Mouse (Mus musculus) embryo, embryonic 11 days (tissue): Measurements from ENCODE around the gene Myh2.

Experiments used
- DNase-seq: peaks from one replicate; pipeline ENCODE4 v3.0.0-alpha.2; 2015

Myh2 gene

DNA sequence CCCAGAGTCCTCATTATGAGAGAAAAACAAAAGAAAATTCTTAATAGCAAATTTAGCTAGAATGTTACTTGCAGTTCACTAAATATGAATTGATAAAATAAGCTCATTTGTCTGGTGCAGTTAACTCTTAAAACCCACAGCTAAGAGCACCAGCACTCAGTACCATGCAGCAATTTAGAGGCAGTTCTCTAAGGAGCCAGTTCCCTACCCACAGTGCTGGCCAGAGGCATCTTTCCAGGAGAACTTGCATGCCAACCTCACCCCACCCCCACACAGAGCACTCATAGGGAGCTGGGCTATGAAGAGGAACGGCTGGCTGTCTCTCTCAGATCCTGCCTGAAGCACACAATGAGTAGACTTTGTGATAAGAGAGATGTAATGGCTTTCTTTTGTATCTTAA is 17.7 kb upstream of the Myh2 start:
- peak; percentile 14 for DNase-seq

DNA sequence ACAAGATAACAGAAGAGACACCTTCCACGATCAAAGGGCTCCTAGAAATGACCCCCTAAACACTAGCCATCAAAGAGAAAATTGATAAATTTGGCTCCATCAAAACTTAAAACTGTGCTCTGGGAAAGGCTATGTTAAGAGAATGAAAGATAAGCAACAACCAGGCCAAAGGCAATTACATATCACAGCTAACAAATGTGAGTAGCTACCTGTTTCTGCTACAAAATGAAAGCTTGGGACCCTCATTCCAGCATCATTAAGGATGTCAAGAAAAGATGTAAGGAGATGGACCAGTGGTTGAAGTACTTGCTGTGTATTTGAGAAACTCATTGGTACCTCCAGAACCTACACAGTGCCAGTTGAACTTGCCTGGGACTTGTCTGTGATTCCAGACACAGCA is 17.0 kb upstream of the Myh2 start:
- DNase-seq = no peak

DNA sequence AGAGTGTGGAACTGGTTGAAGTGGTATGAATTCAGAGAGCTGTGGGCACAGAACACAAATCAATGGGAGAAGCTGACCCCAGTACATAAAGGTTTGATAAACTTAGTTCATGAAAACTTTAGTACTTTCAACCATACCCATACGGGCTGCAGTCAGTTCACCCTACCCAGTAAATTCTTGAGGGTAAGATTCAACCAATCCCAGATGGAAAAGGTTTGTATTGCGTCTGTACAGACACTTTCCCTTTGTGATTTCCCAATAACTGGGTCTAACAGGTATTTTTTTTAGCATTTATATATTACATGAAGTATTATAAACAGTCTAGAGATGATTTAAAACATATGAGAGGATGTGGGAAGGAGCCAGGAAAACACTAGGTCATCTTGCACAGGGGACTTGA is 15.2 kb upstream of the Myh2 start:
- DNase-seq = no peak

DNA sequence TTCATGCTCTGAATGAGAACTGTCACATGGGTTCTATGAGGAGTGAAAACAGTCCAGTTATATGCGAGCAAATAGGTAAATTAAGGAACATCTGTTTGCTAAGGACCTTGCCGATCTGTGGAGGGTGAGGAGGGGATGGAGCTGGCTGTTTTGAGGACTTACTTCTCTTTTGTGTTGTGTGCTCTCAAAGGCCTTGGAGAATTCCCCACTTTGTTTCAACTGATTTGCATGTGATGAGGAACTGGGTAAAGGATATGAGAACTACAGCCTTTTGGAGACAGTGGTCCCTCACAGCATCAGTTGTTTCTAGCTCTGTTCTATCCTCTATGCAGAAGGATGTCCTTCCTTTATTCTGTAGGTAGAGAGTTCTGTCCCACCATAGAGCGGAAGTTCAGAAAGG is 10.7 kb upstream of the Myh2 start:
- no peak for DNase-seq

DNA sequence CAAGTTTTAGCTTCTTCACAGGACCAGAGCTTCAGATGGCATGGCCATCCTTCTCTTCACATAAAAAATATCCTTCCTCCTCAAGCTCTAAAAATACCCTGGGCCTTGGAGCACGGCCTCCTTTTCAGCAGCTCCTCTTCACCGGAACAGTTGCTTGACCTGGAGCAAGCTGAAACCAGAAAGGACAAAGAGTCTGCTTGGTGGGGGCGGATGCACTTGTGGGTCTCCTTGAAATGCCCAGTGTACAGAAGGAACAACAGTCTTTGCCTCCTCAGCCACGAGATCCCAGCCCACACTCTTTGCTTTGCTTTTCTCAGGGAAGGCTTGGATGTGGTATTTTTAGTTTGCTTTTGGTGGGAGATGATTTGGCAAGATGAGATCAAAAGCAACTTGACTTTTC is 7.1 kb upstream of the Myh2 start:
- DNase-seq = no peak

DNA sequence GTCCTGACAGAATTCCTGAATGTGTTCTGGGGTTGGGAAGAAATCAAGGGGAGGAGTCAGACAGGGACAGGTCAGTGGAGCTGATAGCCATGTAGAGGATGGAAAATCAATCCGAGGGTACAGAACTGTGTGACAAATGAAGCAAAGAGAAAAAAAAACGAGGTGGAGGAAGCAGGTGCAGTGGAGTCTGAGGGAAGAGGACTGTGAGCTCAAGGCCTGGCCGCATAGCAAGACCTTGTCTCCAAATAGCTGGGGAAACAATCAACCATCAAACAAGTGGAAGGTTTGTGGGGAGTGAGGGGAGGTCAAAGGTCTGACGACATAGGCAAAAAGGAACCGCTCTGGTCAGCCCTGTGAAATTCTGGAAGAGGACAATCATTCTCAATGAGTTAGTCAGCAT is 6.0 kb upstream of the Myh2 start:
- DNase-seq = no peak

DNA sequence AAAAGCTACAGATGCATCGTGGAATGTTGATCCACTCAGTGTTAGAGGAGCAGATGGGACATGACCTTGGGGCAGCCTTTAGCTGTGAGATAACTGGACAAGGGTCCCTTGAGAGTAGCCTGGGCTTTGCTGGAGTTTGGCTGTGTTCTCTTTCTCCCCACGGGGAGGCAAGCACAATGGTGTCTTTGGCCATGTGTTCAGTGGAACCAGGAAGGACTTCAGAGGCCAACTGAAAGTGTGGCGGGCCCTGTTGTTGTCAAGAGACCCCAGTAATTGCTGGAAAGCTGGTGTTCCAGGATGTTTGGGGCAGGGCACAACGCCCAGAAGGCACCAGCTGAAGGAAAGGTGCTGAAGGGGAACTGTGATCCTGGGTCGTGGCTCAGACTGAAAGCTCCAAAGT is 1.5 kb upstream of the Myh2 start:
- DNase-seq = peak; percentile 6

DNA sequence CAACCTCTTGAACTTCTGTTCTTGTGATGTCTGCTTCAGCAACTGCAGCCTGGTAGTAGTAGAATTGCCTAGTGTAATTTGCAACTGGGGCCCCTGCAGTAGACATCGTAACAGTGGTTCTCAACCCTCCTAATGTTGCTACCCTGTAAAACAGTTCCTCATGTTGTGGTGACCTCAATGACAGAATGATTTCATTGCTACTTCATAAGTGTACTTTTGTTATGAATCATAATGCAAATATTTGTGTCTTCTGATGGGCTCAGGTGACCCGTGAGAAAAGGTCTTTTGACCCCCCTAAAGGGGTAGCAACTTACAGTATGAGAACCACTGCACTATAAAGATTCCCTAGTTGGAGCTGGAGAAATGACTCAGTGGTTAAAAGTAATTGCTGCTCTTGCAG is 1.6 kb downstream of the Myh2 start:
- no peak for DNase-seq

DNA sequence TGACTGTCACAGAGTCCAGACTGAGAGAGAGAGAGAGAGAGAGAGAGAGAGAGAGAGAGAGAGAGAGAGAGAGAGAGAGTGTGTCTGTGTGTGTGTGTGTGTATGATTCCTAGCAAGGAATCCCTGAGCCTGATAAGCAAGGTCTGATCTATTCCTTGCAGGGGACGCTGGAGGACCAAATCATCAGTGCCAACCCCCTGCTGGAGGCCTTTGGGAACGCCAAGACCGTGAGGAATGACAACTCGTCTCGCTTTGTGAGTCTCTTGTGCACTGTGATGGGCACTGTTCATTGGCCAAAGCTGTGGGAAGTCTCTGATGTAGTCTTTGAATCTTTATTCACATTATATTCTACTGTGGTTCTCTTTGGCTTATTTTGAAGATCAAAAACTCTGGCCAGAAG is 5.5 kb downstream of the Myh2 start:
- DNase-seq = no peak

DNA sequence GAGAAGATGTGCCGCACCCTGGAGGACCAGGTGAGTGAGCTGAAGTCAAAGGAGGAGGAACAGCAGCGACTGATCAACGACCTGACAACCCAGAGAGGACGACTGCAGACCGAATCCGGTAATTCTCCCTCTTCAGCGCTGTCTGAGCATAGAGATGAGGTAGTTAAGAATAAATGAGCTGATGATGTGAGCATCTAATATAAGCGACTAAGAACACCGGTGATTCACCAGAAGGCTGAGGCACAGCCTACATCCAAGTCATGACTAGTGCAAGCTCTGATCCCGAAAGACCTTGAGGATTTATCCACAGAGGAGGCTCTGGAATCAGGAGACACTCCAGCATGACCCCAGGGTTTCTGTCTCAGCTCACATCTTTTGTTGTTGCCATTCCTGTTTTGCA is 19.5 kb downstream of the Myh2 start:
- no peak for DNase-seq

DNA sequence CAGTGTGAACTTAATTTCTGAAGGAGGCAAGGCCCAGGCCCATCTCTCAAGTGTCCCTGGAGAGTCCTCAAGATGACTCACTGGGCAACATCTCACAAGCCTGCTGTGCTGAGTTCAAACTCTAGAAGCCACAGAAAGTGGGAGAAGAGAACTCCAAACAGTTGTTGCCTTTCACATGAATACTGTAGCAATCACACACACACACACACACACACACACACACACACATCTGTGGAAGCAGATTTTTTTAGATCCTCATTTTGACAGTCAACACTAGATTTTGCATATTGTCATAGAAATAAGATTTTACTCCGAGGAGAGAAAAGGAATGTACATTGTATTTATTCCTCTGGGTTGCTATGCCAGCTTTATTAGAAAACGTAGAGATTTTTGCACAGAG is 20.0 kb downstream of the Myh2 start:
- DNase-seq = no peak

DNA sequence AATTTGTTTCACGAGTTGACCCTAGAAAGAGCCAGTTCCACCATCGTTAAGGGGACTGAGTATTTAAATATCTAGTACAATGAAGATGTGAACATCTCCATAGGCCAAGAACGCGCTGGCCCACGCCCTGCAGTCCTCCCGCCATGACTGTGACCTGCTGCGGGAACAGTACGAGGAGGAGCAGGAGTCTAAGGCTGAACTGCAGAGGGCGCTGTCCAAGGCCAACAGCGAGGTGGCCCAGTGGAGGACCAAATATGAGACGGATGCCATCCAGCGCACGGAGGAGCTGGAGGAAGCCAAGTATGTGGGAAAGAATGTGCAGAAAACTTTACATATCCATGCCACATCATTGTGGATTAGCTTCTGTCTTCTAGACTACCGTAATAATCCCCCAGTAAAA is 20.7 kb downstream of the Myh2 start:
- DNase-seq = no peak

DNA sequence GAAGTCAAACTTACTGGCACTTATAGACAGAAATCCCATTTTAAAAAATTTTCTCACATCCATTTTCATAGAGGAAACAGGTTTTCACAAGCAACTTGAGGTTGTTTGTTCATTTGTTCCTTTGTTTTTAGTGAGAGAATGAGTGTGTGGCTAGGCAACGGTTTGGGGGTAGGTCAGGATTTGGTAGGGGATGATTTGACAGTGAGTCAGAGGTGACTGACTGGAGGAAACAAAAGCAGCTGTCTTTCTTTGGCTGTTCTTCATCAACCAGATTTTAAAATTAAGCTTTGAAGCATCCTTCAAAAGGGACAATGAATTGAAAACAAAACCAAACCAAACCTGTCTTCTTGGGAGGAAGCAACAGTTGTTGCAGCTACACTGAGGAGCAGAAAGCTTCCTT is 28.5 kb downstream of the Myh2 start:
- DNase-seq = no peak

DNA sequence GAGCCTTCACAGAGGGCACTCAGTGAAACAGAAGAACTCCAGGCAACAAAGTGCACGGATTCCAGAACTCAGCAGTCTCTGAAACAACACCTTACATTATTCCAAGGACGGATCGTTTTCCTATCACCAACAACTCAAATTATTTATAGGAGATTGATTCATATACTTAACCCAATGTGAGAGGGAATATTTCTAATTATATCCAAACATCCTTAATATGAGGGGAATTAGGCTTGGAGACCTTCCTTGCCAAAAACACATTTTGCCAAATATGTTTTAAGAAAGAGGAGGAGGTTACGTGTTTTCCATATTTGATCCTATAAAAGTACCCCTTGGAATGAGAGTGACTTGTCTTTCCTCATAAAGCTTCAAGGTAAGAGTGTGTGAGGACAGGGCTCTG is 28.9 kb downstream of the Myh2 start, which contains the start of gene Myh1:
Gene Myh1, plus strand, starts transcription at position 301 of the 400 bp plus-strand sequence.
- no peak for DNase-seq

DNA sequence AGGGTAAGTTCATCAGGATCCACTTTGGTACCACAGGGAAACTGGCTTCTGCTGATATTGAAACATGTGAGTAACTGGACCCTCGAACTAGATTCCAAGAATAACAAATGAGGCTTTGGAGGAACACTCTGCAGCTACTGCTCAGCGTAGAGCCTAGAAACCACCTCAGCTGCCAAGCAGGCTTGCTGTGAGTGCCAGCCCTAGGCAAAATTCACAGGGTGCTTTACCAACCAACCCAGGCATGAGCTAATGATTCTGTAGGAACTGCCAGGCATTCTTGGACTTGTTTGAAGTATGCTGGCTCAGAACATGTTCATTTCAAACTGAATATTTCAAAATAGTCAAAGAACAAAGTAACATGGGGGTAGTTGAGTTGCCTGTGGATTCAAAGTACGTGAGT is 33.9 kb downstream of the Myh2 start:
- no peak for DNase-seq

DNA sequence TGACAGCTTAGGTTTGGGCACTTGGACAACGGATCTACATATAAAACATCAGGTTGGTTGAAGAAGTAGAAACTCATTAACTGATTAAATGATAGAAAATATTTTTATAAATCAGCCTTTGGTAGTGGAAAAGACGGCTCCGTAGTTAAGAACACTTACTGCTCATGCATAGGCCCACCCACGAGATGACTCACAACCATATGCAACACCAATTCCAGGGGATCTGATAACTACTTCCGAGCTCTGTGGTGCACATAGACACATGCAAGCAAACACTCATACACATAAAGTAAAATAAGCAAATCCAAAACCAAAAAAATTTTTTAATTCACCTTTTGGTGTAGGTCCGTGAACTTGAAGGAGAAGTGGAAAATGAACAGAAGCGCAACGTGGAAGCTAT is 51.0 kb downstream of the Myh2 start:
- DNase-seq = no peak

DNA sequence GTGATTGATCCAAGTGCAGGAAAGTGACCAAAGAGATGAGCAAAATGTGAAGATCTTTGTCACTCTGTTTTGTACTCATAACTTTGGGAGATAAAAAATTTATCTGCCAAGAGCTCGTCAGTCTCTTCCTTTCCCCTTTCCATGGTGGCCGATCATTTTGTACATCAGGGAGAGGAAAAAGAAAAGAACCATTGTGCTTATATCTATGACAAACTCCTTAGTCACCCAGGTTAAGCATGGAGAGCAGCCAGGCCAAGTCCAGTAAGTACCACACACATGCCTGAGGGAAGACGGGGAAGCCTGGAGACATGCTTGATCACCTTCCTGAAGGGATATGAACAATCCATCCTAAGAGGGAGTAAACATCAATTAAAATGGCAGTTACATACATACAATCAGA is 53.6 kb downstream of the Myh2 start:
- DNase-seq = no peak

DNA sequence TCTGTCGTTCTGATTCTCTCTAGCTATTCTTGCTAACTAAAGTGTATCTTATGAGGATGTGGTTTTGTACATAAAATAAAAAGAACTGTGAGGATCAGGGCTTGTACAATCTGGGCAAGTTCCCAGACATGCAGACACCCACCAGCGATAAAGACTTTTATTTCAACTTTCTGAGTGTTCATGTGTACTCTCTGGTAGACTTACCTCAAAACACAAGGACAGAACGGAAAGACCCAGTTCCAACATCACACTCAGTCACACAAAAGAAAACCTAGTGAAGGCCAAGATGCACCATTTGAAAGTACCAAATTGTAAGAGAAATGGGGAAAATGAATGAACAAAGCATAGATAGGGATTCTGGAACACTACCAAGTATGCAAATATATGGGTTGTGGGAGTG is 57.9 kb downstream of the Myh2 start:
- no peak for DNase-seq

DNA sequence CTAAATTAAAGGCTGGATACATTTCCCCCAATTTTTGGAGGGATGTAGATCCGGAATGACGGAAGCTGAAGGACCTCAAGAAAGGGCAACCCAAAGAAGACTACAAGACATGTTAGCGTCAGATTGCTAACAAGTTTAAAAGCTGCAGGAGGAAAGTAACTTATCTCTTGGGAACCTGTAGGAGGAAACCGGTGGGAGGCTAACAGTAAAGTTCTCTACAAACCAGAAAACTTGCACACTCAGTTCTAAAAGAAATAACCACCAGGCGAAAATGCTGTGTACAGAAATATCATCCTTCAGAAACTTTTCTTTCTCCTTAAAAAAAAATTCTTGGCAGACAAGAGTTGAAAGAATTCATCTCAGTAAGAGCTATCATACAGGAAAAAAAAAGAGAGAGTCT is 58.3 kb downstream of the Myh2 start:
- DNase-seq = no peak

DNA sequence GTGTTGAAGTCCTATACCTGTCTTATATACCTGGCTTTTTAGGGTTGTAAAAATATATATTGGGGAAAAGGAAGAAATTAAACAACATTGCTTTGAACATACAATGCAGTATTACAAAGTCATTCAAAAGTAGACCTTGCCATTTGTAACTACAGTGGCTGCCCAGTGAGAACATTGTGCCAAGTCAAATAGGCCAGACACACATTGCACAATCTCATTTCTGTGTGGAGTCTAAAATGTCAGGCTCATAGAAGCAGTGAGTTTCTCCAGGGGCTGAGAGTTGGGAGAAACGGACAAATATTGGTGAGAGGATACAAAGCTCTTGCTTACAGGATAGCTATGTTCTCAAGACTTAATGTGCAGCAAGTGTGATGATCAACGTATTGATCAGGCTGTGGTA is 59.1 kb downstream of the Myh2 start:
- DNase-seq = no peak

DNA sequence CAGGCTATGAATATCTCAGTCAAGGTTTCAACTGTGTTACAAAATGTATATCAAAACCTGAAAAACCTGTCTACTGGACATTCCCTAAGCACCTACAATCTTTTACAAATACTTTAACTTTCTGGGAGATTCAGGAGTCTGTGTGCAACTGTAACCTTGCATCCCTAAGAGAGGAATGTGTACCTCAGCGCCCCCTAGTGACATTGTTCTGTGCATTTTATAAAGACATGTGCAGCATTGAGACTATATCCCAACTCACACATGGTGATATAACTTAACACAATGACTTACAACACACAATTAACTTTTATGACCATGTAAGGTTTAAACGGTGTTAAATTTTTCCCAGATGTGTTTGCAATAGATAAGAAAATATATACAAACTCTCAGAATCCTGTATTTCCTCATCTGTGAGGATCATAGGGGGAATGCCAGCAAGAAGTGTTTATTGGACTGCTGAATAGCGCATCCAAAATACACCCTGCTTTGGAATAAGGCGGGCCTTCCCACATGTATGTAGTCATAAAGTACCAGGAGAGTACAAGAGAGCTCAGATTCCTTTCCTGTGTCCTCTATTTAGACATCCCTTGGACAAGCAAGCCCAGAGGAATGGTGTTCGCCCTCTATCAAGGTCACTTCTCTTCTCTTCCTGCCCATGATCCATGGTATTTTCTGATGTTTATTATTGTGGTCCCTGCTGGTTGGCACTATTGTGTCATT is 65.0 kb downstream of the Myh2 start:
- peak; percentile 67 for DNase-seq

DNA sequence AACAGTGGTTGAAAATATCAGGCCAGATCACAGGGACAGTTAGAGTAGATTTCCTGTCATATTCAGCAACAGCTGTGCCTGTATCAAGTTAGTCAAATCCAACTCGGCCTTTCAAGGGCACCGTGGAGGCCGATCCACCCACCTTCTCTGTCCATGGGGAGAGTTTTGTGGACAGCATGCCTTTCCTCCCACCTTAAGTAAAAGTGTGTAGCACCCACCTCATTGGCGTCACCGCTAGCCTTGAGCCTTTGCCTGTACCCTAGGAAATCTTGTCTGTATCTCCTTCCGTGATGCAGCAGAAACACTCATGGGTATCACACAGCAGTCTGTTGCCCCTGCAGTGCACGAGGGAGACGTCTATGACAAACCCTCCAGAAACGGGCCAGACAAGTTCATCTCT is 66.0 kb downstream of the Myh2 start:
- DNase-seq = no peak

DNA sequence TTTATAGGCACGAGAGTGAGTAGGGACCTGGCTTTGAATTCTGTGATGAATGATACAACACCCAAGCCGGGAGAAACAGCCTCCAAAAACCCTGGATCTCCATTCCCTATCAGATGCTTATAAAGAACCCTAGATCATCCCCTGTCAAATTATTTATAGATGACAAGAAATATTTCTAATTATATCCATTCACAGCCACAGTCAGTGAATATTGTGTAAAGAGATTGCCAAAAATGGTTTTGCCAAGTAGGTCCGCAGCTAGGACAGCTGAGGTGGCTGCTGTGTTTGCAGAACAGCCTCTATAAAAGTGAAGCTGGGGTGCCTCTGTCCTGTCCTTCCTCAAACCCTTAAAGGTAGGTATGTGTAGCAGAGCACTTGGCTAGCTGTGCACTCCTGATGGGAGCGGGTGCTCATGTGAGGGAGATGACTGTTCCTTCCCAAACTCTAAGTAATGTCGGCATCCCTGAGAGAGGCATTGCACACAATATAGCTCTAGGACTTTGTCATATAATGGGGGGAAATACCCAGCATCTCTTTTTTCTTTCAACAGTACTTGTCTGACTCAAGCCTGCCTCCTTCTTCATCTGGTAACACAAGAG is 66.8 kb downstream of the Myh2 start, which contains the start of gene Myh4:
Gene Myh4, plus strand, starts transcription at position 549 of the 599 bp plus-strand sequence.
- DNase-seq = no peak

DNA sequence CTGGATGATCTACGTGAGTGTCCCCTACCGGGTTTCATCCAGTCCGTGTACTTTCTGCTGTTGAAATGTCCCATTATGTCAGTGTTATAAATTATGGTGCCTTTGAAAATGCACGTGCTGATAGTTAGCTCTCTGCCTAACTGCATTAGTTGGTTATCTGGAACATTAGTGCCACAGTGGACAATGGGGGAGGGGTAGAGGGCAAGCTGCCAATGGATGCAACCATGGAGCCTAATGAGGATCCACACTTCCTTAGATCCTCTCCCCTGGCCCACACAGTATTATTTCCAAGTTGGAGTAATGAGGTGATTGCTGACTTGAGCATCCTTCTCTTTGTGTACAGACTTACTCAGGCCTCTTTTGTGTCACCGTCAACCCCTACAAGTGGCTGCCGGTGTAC is 70.2 kb downstream of the Myh2 start:
- DNase-seq = no peak
